Mouse (Mus musculus): Measurements from ENCODE around the gene Pgm2l1.

DNA sequence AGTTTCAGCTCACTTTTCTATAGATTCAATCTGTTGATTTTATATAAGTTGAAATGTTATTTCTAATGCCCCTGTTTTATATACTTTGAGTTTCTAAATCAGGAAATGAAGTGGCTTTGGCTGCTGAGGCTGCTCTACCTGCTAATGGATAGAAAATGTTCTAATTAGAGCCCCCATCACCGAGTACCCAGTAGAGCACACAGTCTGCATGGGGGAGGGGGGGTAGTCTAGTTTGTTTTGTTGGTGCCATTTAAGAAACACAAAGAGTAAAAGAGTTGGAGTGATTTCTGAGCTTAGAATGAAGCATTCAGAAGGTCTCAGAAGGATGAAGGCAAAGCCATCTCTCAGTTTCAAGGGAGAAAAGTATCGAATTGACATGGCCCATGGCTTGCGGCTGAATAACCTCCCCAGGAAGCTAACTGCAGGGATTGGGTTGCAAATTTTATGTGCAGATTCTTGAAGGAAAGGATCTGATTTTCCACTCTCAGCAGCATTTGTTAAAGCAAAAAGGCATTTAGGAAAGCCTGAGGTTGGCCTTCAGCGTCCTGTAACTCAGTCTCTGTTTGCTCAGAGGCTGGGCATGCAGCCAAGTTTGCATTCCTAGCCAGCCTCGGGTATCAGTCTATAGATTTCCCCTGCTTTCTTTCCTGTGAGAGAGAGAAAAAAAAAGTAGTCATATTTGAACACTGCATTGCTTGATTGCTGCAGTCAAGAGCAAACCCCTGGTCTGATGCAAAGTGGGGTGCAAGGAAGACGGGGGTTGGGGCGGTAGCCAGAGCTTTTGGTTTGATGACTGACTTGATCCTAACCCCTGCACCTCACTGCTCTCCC, 60.8 kb downstream of the Pgm2l1 start:
- no peak for TF ChIP-seq POLR2A (IDR thresholded peaks at IDR 0.05; ENCODE audit: borderline replicate concordance, insufficient read depth, low read length)
- TF ChIP-seq CTCF (IDR thresholded peaks at IDR 0.05; ENCODE audit: borderline replicate concordance, insufficient read depth, low read depth, low read length) = no peak
